Mouse (Mus musculus) CH12.LX (cell line): Measurements from ENCODE around the gene Cfap45.

Experiments used
- CTCF ChIP-seq, 2 experiments: IDR thresholded peaks in 1 of 2; conservative IDR thresholded peaks in 1 of 2; 2 replicates each; pipeline ENCODE4 v1.5.1; 2011 to 2012; ENCODE audit warnings: low read depth in 2 of 2, low read length in 2 of 2, improper control_type of control experiment in 1 of 2, inconsistent platforms in 1 of 2, mild to moderate bottlenecking in 1 of 2, moderate library complexity in 1 of 2
- POLR2A ChIP-seq: IDR thresholded peaks from 2 replicates; pipeline ENCODE4 v1.6.1; 2011; ENCODE audit warnings: low read depth, mild to moderate bottlenecking, improper control_type of control experiment, low read length

GRCm38 (mm10) chr1:172496030-172496429 lies 24.6 kb upstream of the Cfap45 start:
- no peak for TF ChIP-seq POLR2A
- TF ChIP-seq CTCF (conservative IDR thresholded peaks at IDR 0.05 in 1 of 2, IDR thresholded peaks at IDR 0.05 in 1 of 2; ENCODE audit: low read depth in 2 of 2, low read length in 2 of 2) = no peak
